In the genomic region with DNA sequence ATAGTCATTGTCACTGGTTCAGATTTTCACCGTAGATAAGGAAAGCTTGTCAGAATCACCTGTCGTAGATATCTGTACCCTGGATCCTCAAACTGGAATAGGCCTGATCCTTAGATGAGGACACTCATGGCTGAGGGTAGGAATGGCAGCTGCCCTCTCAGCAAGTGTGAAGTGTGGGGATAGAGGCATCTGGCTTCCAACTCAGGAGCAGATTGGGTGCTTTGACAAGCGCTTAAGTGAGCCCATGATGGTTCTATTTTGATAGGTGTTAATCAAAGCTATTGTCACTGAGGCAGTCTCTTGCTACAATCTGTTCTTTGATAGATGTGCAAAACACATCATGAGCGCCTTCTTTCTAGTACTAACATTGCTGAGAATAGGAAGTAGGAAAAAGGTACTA, we compare ENCODE assay signal across 18 mouse cellular contexts.
A peak's percentile ranks its signal among the peaks of the same experiment; 100 is the strongest.
DNase-seq lines count a peak whose midpoint lies in the region; ATAC-seq and TF ChIP-seq lines count a peak whose summit lies in the region.
"Had no signal": no experiment of that assay in that cellular context is flagged by ENCODE, and none has a peak within 500 bp of the region (broad histone marks: within the 10 kb centered on the region; RNA-seq: fewer than 3 reads in every experiment).

No protein-coding gene starts in this region.

- WGBS in forebrain, embryonic 15.5 days = 76% methylated on average over 4 of the region's 4 CpGs
- 90% methylated on average over 4 of the region's 4 CpGs for WGBS in forebrain, embryonic 10.5 days
- 93% methylated on average over 4 of the region's 4 CpGs for WGBS in midbrain, postnatal 0 days
- WGBS in midbrain, embryonic 13.5 days = 95% methylated on average over 4 of the region's 4 CpGs
- 64% methylated on average over 4 of the region's 4 CpGs for WGBS in forebrain, postnatal 0 days
- WGBS in heart, adult 2 months = 76% methylated on average over 4 of the region's 4 CpGs

- H3K27ac ChIP-seq in forebrain, embryonic 15.5 days (replicated peaks) = no peak overlapping the region
- no peak overlapping the region for H3K27ac ChIP-seq in forebrain, embryonic 10.5 days
- H3K27ac ChIP-seq in midbrain, postnatal 0 days (ENCODE audit: low read depth, low read length) = no peak overlapping the region
- H3K27ac ChIP-seq in midbrain, embryonic 13.5 days = no peak overlapping the region
- no peak overlapping the region for H3K27ac ChIP-seq in forebrain, postnatal 0 days (ENCODE audit: low read depth, low read length)
- no peak overlapping the region for H3K27ac ChIP-seq in heart, adult 2 months
- H3K27ac ChIP-seq: heart, embryonic 13.5 days; stomach, embryonic 15.5 days had no signal

- no peak for DNase-seq in forebrain, embryonic 10.5 days (ENCODE audit: extremely low spot score, low spot score)
- peak; percentile 52 for DNase-seq in midbrain, postnatal 0 days (ENCODE audit: low spot score)
- peak; percentile 71 for DNase-seq in forebrain, postnatal 0 days
- DNase-seq in heart, adult 2 months = no peak
- no peak for DNase-seq in kidney, adult 8-10 months
- DNase-seq: heart, postnatal 36 days; kidney, adult 11 months; kidney, postnatal 10 days; lung, embryonic 14.5 days; lung, postnatal 36 days; retina, postnatal 1 day; thymus, adult 18-20 months; thymus, postnatal 4 days had no signal

- TF ChIP-seq CTCF in midbrain, postnatal 0 days (IDR thresholded peaks at IDR 0.05) = no peak
- TF ChIP-seq CTCF in forebrain, postnatal 0 days (IDR thresholded peaks at IDR 0.05; ENCODE audit: low read depth) = no peak
- TF ChIP-seq CTCF in heart, adult 2 months (IDR thresholded peaks at IDR 0.05) = no peak

- no peaks in the 10 kb centered on the region for H3K9me3 ChIP-seq in forebrain, embryonic 15.5 days
- no peaks in the 10 kb centered on the region for H3K9me3 ChIP-seq in forebrain, embryonic 10.5 days
- no peaks in the 10 kb centered on the region for H3K9me3 ChIP-seq in midbrain, postnatal 0 days (ENCODE audit: low read length)
- no peaks in the 10 kb centered on the region for H3K9me3 ChIP-seq in midbrain, embryonic 13.5 days
- H3K9me3 ChIP-seq in forebrain, postnatal 0 days (ENCODE audit: low read length) = no peaks in the 10 kb centered on the region
- H3K9me3 ChIP-seq: heart, embryonic 13.5 days; stomach, embryonic 15.5 days had no signal

- no peak overlapping the region for H3K9ac ChIP-seq in forebrain, embryonic 15.5 days (replicated peaks)
- no peak overlapping the region for H3K9ac ChIP-seq in midbrain, postnatal 0 days (replicated peaks; ENCODE audit: low read length, poor library complexity, severe bottlenecking)
- H3K9ac ChIP-seq in midbrain, embryonic 13.5 days (replicated peaks) = no peak overlapping the region
- H3K9ac ChIP-seq in forebrain, postnatal 0 days = no peak overlapping the region
- H3K9ac ChIP-seq in heart, adult 2 months (ENCODE audit: low read depth, low read length) = no peak overlapping the region
- H3K9ac ChIP-seq: heart, embryonic 13.5 days; lung, embryonic 14.5 days; stomach, embryonic 15.5 days had no signal

- no peaks in the 10 kb centered on the region for H3K36me3 ChIP-seq in forebrain, embryonic 15.5 days
- H3K36me3 ChIP-seq in forebrain, embryonic 10.5 days (replicated peaks) = no peaks in the 10 kb centered on the region
- no peaks in the 10 kb centered on the region for H3K36me3 ChIP-seq in midbrain, postnatal 0 days (ENCODE audit: insufficient read depth, low read length)
- no peaks in the 10 kb centered on the region for H3K36me3 ChIP-seq in midbrain, embryonic 13.5 days
- H3K36me3 ChIP-seq in forebrain, postnatal 0 days (ENCODE audit: insufficient read depth) = no peaks in the 10 kb centered on the region
- H3K36me3 ChIP-seq in heart, adult 2 months (ENCODE audit: control insufficient read depth, insufficient read depth, low read length) = no peaks in the 10 kb centered on the region
- H3K36me3 ChIP-seq: heart, embryonic 13.5 days; stomach, embryonic 15.5 days had no signal

- no peak for TF ChIP-seq EP300 in heart, adult 2 months (IDR thresholded peaks at IDR 0.05; ENCODE audit: insufficient read depth, low read depth, low read length)

- H3K27me3 ChIP-seq in forebrain, embryonic 15.5 days = no peaks in the 10 kb centered on the region
- no peaks in the 10 kb centered on the region for H3K27me3 ChIP-seq in forebrain, embryonic 10.5 days (ENCODE audit: poor library complexity, severe bottlenecking)
- no peaks in the 10 kb centered on the region for H3K27me3 ChIP-seq in midbrain, postnatal 0 days (ENCODE audit: insufficient read depth, low read length)
- H3K27me3 ChIP-seq in midbrain, embryonic 13.5 days = no peaks in the 10 kb centered on the region
- no peaks in the 10 kb centered on the region for H3K27me3 ChIP-seq in forebrain, postnatal 0 days (ENCODE audit: insufficient read depth, low read length)
- no peaks in the 10 kb centered on the region for H3K27me3 ChIP-seq in heart, adult 2 months (ENCODE audit: control insufficient read depth, insufficient read depth, low read length)
- H3K27me3 ChIP-seq: heart, embryonic 13.5 days; stomach, embryonic 15.5 days had no signal

- no peak overlapping the region for H3K4me2 ChIP-seq in forebrain, embryonic 15.5 days (replicated peaks)
- no peak overlapping the region for H3K4me2 ChIP-seq in midbrain, postnatal 0 days (ENCODE audit: low read depth, low read length, poor library complexity, severe bottlenecking)
- no peak overlapping the region for H3K4me2 ChIP-seq in midbrain, embryonic 13.5 days (replicated peaks)
- no peak overlapping the region for H3K4me2 ChIP-seq in forebrain, postnatal 0 days (ENCODE audit: low read depth)
- H3K4me2 ChIP-seq: heart, embryonic 13.5 days; liver, embryonic 11.5 days; lung, embryonic 14.5 days; stomach, embryonic 15.5 days had no signal

- intact Hi-C loops in heart, adult 2 months (cut with DNase I) = no loop called here

- no peaks in the 10 kb centered on the region for H3K4me1 ChIP-seq in forebrain, embryonic 15.5 days
- H3K4me1 ChIP-seq in forebrain, embryonic 10.5 days = peaks cover 4% of the 10 kb centered on the region; the same call in 1 of the 2 replicates
- H3K4me1 ChIP-seq in midbrain, postnatal 0 days (ENCODE audit: insufficient read depth, low read length) = no peaks in the 10 kb centered on the region
- H3K4me1 ChIP-seq in midbrain, embryonic 13.5 days (replicated peaks) = peaks cover 4% of the 10 kb centered on the region; the same call in 1 of the 2 replicates
- no peaks in the 10 kb centered on the region for H3K4me1 ChIP-seq in forebrain, postnatal 0 days (ENCODE audit: insufficient read depth)
- H3K4me1 ChIP-seq in heart, adult 2 months (ENCODE audit: control insufficient read depth, insufficient read depth, low read length) = no peaks in the 10 kb centered on the region
- H3K4me1 ChIP-seq: heart, embryonic 13.5 days; stomach, embryonic 15.5 days had no signal

- peak; percentile 81 for ATAC-seq in forebrain, embryonic 15.5 days (replicated peaks)
- ATAC-seq in midbrain, postnatal 0 days (ENCODE audit: low FRiP score) = no peak
- no peak for ATAC-seq in midbrain, embryonic 13.5 days
- peak; percentile 94 for ATAC-seq in forebrain, postnatal 0 days

- H3K4me3 ChIP-seq in forebrain, embryonic 15.5 days = no peak overlapping the region
- no peak overlapping the region for H3K4me3 ChIP-seq in forebrain, embryonic 10.5 days
- H3K4me3 ChIP-seq in midbrain, postnatal 0 days (ENCODE audit: low read depth, low read length) = no peak overlapping the region
- H3K4me3 ChIP-seq in midbrain, embryonic 13.5 days (replicated peaks) = no peak overlapping the region
- no peak overlapping the region for H3K4me3 ChIP-seq in forebrain, postnatal 0 days (ENCODE audit: low read depth, low read length)
- no peak overlapping the region for H3K4me3 ChIP-seq in heart, adult 2 months
- H3K4me3 ChIP-seq: heart, embryonic 13.5 days; stomach, embryonic 15.5 days had no signal

- no peaks in the 10 kb centered on the region for H3K79me2 ChIP-seq in heart, adult 2 months (replicated peaks; ENCODE audit: control insufficient read depth, insufficient read depth, low read length)

- no peak for TF ChIP-seq POLR2A in heart, adult 2 months (IDR thresholded peaks at IDR 0.05; ENCODE audit: insufficient read depth, low read depth, low read length)

Comparison
In these comparisons a context has a peak if more than half of its experiments do, and no peak if none do; other contexts are left out.
1. DNase-seq: peak in midbrain, postnatal 0 days (single experiment) and forebrain, postnatal 0 days (single experiment); none in forebrain, embryonic 10.5 days (single experiment), heart, adult 2 months (0 of 2) and kidney, adult 8-10 months (0 of 2).
2. ATAC-seq: peak in forebrain, embryonic 15.5 days (single experiment) and forebrain, postnatal 0 days (single experiment); none in midbrain, postnatal 0 days (single experiment) and midbrain, embryonic 13.5 days (single experiment).